Mouse (Mus musculus) retina, embryonic 14.5 days (tissue): ENCODE results near the gene Opcml.

Source experiments
- DNase-seq: peaks from one replicate; pipeline ENCODE4 v3.0.0-alpha.2; 2015; ENCODE audit warnings: low spot score

Gene Opcml

GRCm38 (mm10) chr9:28319802-28320201, 529.2 kb downstream of the Opcml start:
- DNase-seq = no peak

GRCm38 (mm10) chr9:28327985-28328384, 537.4 kb downstream of the Opcml start:
- DNase-seq = no peak

GRCm38 (mm10) chr9:28328434-28328833, 537.9 kb downstream of the Opcml start:
- no peak for DNase-seq

GRCm38 (mm10) chr9:28329477-28329876, 538.9 kb downstream of the Opcml start:
- no peak for DNase-seq

GRCm38 (mm10) chr9:28336511-28337208, 546.1 kb downstream of the Opcml start:
- peak; percentile 22 for DNase-seq

- no peak for DNase-seq
Observed at GRCm38 (mm10) chr9:28337837-28338236, 547.3 kb downstream of the Opcml start.

- no peak for DNase-seq
Observed at GRCm38 (mm10) chr9:28354978-28355377, 564.4 kb downstream of the Opcml start.

GRCm38 (mm10) chr9:28357946-28358345, 567.4 kb downstream of the Opcml start:
- no peak for DNase-seq

- no peak for DNase-seq
Observed at GRCm38 (mm10) chr9:28360691-28361090, 570.1 kb downstream of the Opcml start.

- DNase-seq = no peak
Observed at GRCm38 (mm10) chr9:28364473-28365159, 574.0 kb downstream of the Opcml start.

GRCm38 (mm10) chr9:28365160-28365473, 574.5 kb downstream of the Opcml start:
- no peak for DNase-seq

GRCm38 (mm10) chr9:28386527-28387175, 596.1 kb downstream of the Opcml start:
- DNase-seq = no peak

GRCm38 (mm10) chr9:28395222-28395621, 604.6 kb downstream of the Opcml start:
- no peak for DNase-seq

- DNase-seq = no peak
Observed at GRCm38 (mm10) chr9:28395638-28396037, 605.1 kb downstream of the Opcml start.

- DNase-seq = peak; percentile 71
Observed at GRCm38 (mm10) chr9:28402770-28403650, 612.4 kb downstream of the Opcml start.

GRCm38 (mm10) chr9:28403831-28404562, 613.4 kb downstream of the Opcml start:
- DNase-seq = peak; percentile 80

- no peak for DNase-seq
Observed at GRCm38 (mm10) chr9:28404616-28405015, 614.0 kb downstream of the Opcml start.

GRCm38 (mm10) chr9:28405816-28406215, 615.2 kb downstream of the Opcml start:
- peak; percentile 76 for DNase-seq

- no peak for DNase-seq
Observed at GRCm38 (mm10) chr9:28420808-28421207, 630.2 kb downstream of the Opcml start.

- no peak for DNase-seq
Observed at GRCm38 (mm10) chr9:28423407-28423806, 632.8 kb downstream of the Opcml start.

GRCm38 (mm10) chr9:28432159-28432558, 641.6 kb downstream of the Opcml start:
- no peak for DNase-seq

- DNase-seq = no peak
Observed at GRCm38 (mm10) chr9:28438752-28439151, 648.2 kb downstream of the Opcml start.
